ENCODE assay signal across 8 mouse cellular contexts in the genomic region with DNA sequence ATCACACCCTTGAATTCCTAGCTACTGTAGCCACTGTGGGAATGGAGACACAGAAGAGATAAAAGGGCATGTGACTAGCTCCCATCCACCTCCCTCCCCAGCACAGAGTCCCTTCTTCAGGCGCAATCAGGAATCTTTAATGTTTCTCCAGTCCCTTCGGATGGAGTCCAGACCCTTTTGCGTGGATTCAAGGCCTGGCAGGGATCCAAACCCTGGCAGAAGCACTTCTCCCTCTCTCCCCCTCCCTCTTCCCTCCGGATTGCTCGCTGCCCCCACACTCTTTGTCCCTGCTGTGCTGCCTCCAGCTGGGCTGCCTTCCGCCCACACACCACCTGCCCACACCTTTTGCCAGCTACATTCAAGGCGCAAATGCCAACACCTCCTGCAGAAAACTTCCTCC.
DNase-seq lines count a peak whose midpoint lies in the region; ATAC-seq and TF ChIP-seq lines count a peak whose summit lies in the region.

No protein-coding gene starts in this region.

- WGBS in lung, embryonic 15.5 days, result 6% methylated on average over 7 of the region's 7 CpGs
- WGBS in lung, postnatal 0 days, result 16% methylated on average over 7 of the region's 7 CpGs
- WGBS in hindbrain, embryonic 12.5 days, result 7% methylated on average over 7 of the region's 7 CpGs

- TF ChIP-seq POLR2A in cortical plate, adult 2 months (IDR thresholded peaks at IDR 0.05; ENCODE audit: extremely low read depth, insufficient read depth, low read length), result peak; percentile 60

- no peaks in the 10 kb centered on the region for H3K9me3 ChIP-seq in lung, embryonic 15.5 days
- no peaks in the 10 kb centered on the region for H3K9me3 ChIP-seq in lung, postnatal 0 days (ENCODE audit: low read length)
- H3K9me3 ChIP-seq in hindbrain, embryonic 12.5 days (replicated peaks), result no peaks in the 10 kb centered on the region

- DNase-seq in lung, postnatal 0 days (ENCODE audit: low spot score), result no peak
- peak; percentile 89 to 92 for DNase-seq in left cerebral cortex, postnatal 36 days (ENCODE audit: low spot score in 2 of 2)
- peak; percentile 92 to 94 for DNase-seq in right cerebral cortex, postnatal 10 days (ENCODE audit: low spot score in 2 of 2)
- DNase-seq in thymus, postnatal 14 days, result no peak
- no peak for DNase-seq in c-Kit-positive CD71-positive TER-119-positive erythroid progenitor cells, embryonic 14.5 days (ENCODE audit: low spot score)

- intact Hi-C loops in left cerebral cortex, postnatal 36 days (cut with DNase I), result loop anchor here (2.0 kb wide), 1 partner anchor 32 kb away; no protein-coding TSS in a partner anchor

- ATAC-seq in lung, embryonic 15.5 days (ENCODE audit: borderline replicate concordance, extremely low read depth, low FRiP score, low TSS enrichment), result peak; percentile 20; the same call in 1 of the 2 replicates
- no peak for ATAC-seq in lung, postnatal 0 days
- ATAC-seq in hindbrain, embryonic 12.5 days (ENCODE audit: low FRiP score), result peak; percentile 20; the same call in 1 of the 2 replicates

- H3K4me1 ChIP-seq in lung, embryonic 15.5 days, result peaks cover 44% of the 10 kb centered on the region
- peaks cover 15% of the 10 kb centered on the region for H3K4me1 ChIP-seq in lung, postnatal 0 days (ENCODE audit: insufficient read depth, low read depth, low read length)
- peaks cover 2% of the 10 kb centered on the region; the same call in 1 of the 2 replicates for H3K4me1 ChIP-seq in cortical plate, adult 2 months (ENCODE audit: control insufficient read depth, insufficient read depth, low read length)
- H3K4me1 ChIP-seq in hindbrain, embryonic 12.5 days, result peaks cover 57% of the 10 kb centered on the region

- H3K4me3 ChIP-seq in lung, embryonic 15.5 days, result no peak overlapping the region
- H3K4me3 ChIP-seq in lung, postnatal 0 days (ENCODE audit: low read depth, low read length), result no peak overlapping the region
- H3K4me3 ChIP-seq in cortical plate, adult 2 months (ENCODE audit: insufficient read depth, low read length), result peak overlapping the region; percentile 73
- no peak overlapping the region for H3K4me3 ChIP-seq in hindbrain, embryonic 12.5 days

- no peaks in the 10 kb centered on the region for H3K27me3 ChIP-seq in lung, embryonic 15.5 days
- H3K27me3 ChIP-seq in lung, postnatal 0 days (replicated peaks; ENCODE audit: insufficient read depth, low read length), result no peaks in the 10 kb centered on the region
- H3K27me3 ChIP-seq in hindbrain, embryonic 12.5 days, result no peaks in the 10 kb centered on the region

- H3K27ac ChIP-seq in lung, embryonic 15.5 days, result peak overlapping the region; percentile 41; the same call in 1 of the 2 replicates
- H3K27ac ChIP-seq in lung, postnatal 0 days (ENCODE audit: low read length), result no peak overlapping the region
- peak overlapping the region; percentile 81; the same call in 1 of the 2 replicates for H3K27ac ChIP-seq in cortical plate, adult 2 months (ENCODE audit: insufficient read depth, low read length)
- peak overlapping the region; percentile 75 for H3K27ac ChIP-seq in hindbrain, embryonic 12.5 days

- H3K9ac ChIP-seq in lung, embryonic 15.5 days, result no peak overlapping the region
- no peak overlapping the region for H3K9ac ChIP-seq in lung, postnatal 0 days (replicated peaks; ENCODE audit: low read depth)
- peak overlapping the region; percentile 23; the same call in 1 of the 2 replicates for H3K9ac ChIP-seq in hindbrain, embryonic 12.5 days

- no peak for TF ChIP-seq CTCF in lung, postnatal 0 days (IDR thresholded peaks at IDR 0.05)
- no peak for TF ChIP-seq CTCF in cortical plate, adult 2 months (IDR thresholded peaks at IDR 0.05; ENCODE audit: extremely low read depth, insufficient read depth, low read length)

- TF ChIP-seq EP300 in lung, postnatal 0 days (IDR thresholded peaks at IDR 0.05), result no peak

- peak overlapping the region; percentile 22; the same call in 1 of the 2 replicates for H3K4me2 ChIP-seq in lung, embryonic 15.5 days
- H3K4me2 ChIP-seq in lung, postnatal 0 days (replicated peaks; ENCODE audit: low read depth, low read length), result no peak overlapping the region
- H3K4me2 ChIP-seq in hindbrain, embryonic 12.5 days (replicated peaks), result peak overlapping the region; percentile 64

- H3K36me3 ChIP-seq in lung, embryonic 15.5 days, result no peaks in the 10 kb centered on the region
- H3K36me3 ChIP-seq in lung, postnatal 0 days (ENCODE audit: insufficient read depth, low read length), result no peaks in the 10 kb centered on the region
- no peaks in the 10 kb centered on the region for H3K36me3 ChIP-seq in hindbrain, embryonic 12.5 days

Comparison
In these comparisons a context has a peak if more than half of its experiments do, and no peak if none do; other contexts are left out.
1. DNase-seq: peak in left cerebral cortex, postnatal 36 days (2 of 2) and right cerebral cortex, postnatal 10 days (2 of 2); none in lung, postnatal 0 days (single experiment), thymus, postnatal 14 days (single experiment) and c-Kit-positive CD71-positive TER-119-positive erythroid progenitor cells, embryonic 14.5 days (single experiment).